Mouse (Mus musculus) embryo, embryonic 10.5 days (tissue): Measurements from ENCODE around the gene B3galnt2.
"Not testable (repeated sequence)": the region's sequence is repeated elsewhere in the genome, so short reads cannot be mapped to it uniquely, and the experiment has no call there.

Experiments
- DNase-seq: peaks from one replicate; pipeline ENCODE4 v3.0.0-alpha.2; 2015; ENCODE audit warnings: low spot score

The B3galnt2 gene

DNA sequence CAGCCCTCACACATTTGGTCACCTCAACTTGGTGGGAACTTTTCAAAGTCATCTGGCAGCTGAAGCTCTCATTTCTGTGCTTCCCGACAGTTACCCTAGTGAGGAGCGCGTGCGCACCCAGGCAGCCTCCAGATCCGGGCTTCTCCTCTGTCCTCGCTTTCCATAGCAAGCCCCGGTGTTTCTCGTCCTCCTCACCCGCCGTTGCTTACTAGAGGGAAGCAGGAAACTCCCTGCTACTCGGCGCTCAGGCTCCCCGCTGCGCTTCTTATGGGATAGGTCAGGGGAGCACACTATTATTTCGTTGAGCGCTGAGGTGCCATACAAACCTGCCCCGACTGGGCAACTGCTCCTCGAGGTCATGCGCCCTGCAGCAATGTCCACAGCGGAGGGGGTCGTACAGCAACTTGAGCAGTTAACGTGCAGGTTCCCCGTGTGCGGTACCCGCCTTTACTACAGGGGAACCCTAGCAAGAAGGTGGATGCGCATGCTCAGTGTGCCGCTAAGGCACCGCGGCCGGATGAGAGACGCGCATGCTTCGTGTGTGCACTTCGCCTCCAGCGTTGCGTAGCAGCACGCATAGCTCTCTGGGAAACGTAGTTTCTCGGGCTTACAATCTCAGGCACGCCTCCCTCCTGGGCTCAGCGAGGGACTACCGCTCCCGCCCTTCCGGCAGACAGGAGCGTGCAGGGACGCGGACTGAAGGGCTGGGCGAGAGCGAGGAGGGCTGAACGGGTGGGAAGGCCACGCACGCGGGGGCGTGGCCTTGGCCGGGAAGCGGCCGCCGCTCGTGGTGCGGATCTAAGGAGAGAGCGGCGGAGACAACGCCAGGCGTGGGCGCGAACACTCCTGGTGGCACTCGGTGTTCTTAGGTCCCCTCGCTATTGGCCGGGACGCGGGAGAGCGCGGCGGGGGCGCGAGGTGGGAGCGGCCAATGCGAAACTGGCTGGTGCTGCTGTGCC lies at the start of gene B3galnt2:
Gene B3galnt2 (plus strand): TSS at position 596 of the 959 bp plus-strand sequence.
- peak; percentile 100 for DNase-seq

DNA sequence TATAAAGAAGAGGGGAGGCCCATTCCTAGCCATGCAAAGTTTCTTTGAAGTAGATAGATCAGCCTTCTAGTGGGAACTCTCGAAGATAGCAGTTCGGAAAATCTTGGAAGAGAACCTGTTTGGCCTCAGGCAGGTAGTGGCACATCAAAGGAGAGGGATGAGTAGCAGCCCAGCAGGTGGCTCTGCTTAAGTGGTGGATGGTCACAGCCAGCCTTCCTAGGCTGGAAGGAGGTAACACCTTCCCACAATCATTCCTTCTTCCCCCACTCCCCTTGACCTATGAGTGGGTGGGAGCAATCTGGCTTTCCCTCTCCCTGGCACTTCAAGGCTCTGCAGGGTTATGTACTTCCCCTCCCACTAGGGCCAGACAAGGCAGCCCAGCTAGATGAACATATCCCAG lies 42.9 kb upstream of the B3galnt2 start:
- no peak for DNase-seq

DNA sequence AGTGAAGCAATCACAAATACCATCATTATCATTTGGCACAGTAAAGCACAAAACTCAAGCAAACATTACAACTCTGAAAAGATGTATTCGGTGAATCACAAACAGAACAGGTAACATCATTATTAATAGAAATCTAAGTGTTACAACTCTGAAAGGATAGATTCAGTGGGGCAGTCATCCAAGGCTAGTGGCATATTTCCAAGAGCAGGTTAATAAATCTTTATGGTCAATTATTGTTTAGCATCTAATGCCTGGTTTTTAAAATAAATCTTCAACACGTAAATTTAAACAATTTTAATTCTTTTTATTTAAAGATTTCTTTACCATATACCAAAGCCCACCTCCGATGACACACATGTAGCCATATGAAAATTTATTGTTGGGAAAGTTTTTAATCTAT lies 34.9 kb upstream of the B3galnt2 start:
- no peak for DNase-seq

DNA sequence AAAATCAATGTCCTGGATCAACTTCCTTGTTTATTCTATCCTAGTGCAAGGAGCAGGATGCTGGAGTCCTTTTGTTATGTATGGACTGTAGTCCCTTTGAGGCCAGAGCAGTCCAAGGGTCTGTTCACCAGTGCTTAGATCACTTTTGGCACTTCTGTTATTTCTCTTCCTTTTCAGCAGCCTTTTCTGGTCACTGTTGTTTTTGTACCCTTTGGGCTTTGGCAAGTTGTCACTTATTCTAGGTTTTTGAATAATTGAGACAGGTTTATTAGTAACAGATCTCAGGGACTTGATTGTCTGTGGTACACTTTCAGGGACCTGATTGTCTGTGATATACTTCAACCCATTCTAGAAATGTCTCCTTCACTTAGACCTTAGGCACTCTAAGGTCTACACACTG lies 31.7 kb upstream of the B3galnt2 start:
- DNase-seq = no peak

DNA sequence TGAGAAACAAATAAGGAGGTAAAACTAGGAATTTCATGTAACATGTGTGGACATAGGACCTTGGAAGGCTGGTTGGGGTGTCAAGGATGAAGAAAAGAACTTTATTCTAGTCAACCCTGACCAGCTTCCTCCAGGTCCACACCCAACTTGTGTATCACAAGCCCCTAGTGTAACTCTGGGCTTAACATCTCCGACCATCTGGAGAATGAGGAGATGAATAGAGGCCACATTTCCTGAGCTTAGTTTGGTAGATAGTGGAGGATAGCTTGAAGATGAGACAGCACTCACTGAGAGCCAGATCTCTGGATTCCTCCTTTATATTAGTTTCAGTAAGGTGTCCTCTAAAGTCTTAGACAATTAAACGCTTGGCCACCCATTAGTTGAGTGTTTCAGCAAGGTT lies 24.3 kb upstream of the B3galnt2 start:
- no peak for DNase-seq

DNA sequence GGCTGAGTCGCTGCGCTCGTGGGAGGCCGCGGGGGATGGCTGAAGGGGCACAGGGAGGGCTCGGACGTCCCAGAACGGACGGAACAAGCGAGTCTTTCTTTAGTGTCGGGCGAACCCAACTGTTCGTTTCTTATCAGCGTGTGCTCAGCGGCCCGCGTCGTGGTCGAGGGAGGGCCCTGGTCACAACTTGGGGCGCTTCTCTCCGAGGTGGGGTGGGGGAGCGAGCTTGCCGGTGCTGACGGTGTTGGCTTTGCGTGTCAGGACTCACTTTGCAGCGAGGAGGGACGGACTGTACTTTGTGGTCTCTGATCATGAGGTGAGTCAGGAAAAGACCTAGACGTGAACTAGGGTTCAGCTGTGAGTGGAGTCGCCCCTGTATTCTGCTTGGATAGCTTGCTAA lies 662 bp downstream of the B3galnt2 start:
- DNase-seq = peak; percentile 55

DNA sequence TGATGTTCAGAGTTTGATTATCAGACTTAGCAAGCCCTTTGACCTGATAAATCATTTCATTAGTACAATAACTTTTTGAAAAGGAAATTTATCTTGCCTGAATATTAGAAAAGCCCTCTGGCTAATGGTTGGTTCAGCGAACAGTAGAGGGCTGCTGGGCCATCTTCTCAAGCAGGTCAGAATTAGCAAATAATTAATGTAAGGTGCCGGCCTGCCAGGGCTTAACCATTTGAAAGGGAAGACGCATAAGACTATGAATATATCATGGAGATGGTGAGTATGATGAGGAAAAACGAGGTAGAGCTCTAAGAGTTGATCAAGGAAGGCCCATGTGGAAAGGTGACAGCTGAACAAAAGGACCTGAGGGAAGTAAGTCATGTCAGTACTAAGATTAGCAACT lies 2.4 kb downstream of the B3galnt2 start:
- no peak for DNase-seq

DNA sequence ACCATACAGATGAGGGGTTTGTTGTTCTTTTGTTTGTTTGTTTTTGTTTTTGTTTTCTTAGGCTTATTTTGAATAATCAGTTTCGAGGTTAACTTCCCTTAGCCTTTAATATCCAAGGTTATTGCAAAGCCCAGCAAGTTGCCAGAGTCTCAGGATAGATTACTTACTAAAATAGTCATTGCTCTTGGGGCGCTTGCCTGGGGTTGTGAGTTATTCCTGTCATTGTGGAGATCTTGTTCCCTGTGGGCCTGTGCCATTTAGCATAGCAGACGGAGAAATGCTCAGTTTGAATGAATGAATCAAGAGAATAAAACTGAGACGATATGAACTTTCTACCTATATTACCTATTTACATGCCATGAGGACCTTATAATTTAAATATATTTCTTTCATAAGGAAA lies 5.9 kb downstream of the B3galnt2 start:
- DNase-seq = no peak

DNA sequence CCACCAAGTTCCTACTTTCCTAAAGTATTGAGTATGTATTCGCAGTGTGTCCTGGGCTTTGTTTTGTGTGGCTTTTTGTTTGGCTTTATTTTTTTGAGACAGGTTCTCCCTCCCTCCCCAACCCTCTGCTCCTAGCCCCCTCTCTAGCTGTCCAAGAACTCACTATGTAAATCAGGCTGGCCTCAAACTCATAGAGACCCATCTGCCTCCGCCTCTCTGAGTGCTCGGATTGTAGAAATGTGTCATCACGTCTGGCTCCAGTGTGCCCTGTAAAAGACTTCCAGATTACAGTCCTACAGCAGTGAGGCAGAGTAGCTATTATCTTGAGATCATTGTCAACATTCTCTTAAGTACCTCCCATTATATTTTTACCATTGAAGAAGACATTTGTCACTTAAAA lies 6.8 kb downstream of the B3galnt2 start:
- no peak for DNase-seq

DNA sequence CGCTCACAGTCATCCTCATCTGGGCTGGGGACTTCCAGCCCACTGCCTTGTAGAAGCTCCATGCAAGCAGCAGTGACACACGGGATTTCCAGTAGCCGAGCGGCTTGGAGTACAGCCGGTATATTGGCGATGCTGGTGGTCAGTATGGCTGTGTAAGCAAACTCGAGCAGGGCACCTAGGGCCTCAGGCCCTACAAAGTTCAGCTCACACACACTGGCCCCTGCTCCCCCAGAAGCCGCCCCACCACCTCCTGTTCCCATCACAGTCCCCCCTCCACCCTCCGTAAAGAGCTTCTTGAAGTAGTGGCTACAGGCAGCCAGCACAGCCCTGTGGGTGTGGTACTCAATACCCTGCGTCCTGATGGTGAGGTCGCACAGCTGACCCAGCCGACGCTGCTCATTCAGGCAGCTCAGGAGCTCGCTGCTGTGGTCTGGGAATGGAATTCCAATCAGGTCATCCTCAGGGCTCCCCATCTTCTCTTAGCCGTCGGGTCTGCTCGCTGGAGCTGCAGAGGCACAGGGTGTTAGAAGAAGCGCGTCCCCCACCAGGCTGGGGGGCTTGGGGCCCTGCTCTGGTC lies 11.2 kb downstream of the B3galnt2 start:
- DNase-seq = no peak

DNA sequence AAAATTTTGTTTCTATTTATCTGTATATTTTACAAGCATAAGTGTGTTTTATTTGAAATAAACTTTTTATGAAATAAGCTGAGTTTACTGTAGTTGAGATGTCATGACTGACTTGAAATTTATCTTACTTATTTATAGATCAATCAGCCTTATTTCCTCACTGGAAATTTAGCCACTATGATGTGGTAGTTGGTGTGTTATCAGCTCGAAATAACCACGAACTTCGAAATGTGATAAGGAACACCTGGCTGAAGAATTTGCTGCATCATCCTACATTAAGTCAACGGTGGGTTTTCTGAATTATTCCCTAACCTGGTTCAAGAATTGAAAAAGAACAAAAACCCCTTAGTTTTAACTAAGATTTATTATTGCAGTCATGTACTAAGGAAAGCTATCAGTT lies 11.9 kb downstream of the B3galnt2 start:
- DNase-seq = no peak

DNA sequence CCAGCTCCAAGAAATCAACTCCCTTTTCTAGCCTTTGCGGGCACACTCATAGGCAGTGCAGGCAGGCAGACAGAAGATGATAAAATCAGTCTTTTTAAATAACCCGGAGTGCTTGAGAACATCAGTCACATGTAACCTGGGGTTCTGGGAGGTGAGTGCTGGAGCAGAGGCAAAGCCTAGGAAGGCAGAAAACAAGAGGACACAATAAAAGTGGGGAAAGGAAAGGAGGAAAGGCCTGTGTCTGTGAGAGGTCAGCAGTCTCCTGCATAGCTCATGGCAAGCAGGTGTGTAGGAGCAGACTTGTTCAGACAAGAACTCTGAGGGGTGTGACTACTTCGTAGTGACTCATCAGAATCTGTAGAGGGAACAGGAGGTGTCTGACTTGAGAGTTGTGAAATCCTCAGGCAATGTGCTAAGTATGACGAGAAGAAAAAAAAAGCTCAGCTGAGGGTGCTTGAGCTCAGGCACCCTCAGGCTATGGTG lies 14.4 kb downstream of the B3galnt2 start:
- DNase-seq = peak; percentile 17

DNA sequence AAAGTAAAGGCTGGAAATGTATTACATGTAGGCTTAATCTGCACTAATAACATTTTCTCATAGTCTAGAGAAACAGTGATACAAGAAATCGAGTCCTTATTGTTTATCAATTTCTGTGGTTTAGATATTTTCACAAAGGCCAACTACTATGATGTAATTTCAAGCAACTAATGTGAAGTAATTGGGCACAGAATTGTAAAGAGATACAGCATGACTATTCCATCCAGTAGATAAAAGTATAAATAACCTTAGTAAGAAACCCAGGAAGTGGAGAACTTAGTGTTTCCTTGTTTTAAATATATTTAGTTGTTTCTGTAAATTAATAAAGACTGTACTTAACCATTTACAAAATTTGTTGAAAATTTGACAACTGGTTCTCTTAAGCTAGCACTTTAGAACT lies 15.5 kb downstream of the B3galnt2 start:
- DNase-seq = no peak

DNA sequence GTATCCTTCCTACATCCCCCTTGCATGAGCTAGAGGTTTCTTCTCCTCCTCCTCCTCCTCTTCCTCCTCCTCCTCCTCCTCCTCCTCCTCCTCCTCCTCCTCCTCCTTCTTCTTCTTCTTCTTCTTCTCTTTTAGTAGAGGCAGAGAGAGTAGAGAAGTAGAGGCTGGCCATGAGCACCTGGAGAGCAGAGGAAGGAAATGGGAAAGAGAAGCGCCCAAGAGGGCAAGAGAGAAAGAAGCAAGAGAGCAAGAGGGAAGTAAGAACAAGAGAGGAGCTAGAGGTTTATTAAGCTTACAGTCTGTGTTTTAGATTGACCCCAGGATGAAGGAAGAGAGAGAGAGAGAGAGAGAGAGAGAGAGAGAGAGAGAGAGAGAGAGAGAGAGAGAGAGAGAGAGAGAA lies 27.6 kb downstream of the B3galnt2 start:
- DNase-seq = not testable (repeated sequence)

DNA sequence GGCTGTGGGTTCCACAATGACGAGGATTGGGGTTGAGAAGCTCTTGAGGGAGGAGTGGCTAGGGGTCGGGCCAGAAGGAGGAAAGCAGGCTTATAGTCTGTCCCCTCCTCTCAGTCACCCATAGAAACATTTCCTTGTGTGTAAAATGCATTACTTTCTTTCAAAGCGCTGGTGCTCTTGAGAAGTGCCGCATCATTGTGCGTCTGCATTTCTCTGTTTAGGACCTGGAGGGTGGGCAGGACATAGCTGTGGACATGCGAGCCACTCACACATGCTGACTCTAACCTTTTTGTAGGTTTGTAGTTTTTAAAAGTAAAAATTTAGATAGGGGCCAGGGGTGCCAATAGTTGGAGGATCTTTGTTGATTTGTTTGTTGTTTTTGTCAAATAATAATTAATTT lies 29.3 kb downstream of the B3galnt2 start:
- DNase-seq = no peak

DNA sequence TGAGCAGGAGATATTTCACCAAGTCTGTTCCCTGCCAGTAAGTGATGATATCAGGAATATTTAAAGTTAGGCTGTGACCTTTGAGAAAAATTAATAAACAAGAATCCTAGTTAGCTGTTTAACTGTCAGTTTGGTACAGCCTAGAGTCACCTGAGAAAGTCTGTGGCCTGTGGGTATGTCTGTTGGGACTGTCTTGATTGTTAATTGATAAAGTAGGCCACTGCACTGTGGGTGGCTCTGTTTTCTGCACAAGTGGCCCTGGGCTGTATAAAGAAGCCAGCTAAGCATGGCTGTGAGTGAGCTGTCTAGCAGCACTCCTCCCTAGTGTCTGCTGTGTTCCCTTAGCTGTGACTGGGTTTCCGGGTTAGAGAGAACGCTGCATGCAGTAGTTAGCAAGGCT lies 34.9 kb downstream of the B3galnt2 start:
- no peak for DNase-seq

DNA sequence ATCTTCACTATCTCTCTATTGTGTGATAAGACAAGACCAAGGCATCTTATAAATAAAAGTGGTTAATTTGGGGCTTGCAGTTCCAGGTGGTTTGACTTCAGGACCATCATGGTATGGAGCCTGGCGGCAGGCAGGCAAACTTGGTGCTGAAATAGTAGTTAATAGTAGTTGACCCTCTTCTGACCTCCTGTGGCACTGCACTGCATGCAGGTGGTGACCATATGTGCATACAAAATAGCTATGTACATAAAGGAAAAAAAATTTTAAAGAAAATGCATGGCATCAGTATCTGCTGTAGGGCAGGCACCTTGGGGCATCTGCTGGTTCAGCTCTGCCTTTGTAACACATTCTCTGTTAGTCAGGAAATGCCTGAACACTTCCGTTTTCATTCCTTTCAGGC lies 36.1 kb downstream of the B3galnt2 start:
- peak; percentile 41 for DNase-seq

DNA sequence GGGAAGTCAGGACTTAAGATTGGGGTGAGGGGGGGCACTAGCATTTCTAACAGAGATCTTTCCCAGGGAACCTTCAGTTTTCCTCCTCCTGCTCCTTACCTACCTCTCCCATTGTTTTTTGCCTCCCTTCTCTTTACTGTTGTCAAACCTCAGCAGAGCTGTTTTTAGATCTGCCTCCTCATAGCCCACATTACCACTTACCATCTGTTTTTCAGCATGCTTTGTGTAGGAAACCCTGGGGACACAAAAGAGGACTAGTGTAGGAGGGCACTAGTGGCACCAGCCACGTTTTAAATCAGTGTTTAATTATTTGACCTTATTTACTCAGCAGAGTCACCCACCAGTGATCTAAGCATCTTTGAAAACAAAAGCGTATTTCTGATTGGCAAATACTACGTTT lies 38.8 kb downstream of the B3galnt2 start:
- no peak for DNase-seq

DNA sequence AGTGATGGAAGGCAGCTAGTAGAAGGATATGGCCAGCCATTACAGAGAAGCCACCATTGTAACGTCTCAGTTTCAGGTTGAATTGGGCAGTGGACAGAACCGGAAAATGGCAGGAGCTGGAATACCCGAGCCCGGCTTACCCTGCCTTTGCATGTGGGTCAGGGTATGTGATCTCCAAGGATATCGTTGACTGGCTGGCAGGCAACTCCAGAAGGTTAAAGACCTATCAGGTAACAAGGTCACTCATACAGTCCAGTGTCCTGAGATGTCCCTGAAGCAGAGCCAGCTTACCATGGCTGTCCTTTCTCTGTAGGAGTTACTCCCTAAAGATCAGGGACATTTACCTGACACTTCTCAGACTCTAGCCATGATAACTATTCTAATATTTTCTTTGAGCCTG lies 40.8 kb downstream of the B3galnt2 start:
- no peak for DNase-seq

DNA sequence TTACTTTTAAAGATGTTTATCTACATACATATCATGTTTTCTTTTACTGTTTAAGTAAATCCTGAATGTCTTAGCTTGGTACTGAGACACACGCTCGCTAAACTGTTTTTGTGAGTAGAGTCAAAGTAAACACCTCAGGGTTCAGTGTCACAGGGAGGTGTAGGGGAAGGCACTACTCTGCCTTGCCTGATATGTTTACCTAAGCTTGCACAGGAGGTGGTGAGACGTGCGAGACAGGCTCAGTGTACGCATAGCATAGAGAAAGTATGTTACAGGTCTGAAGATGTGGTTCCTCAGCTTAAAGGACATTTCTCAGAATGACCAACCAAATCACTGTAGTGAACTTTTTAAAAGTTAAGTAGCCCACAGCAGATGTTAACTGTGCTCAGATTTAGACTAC lies 43.2 kb downstream of the B3galnt2 start:
- no peak for DNase-seq

DNA sequence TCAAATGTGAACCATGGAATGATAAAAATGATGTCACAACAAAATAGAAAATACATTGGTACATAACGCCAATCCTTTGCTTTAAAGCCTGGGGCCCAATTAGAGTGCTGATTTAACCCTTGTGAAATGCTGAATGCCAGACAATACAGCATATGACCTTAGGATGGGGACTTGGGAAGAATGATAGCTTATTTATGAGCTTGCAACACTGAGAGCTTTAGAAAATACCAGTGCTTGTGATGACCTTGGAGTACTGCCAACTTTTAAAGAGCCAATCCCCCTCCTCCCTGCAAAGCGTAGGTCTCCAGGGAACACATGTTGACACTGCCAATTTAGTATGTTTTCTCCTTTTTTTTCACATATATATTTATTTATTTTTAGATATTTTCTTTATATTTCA lies 48.4 kb downstream of the B3galnt2 start:
- DNase-seq = no peak

DNA sequence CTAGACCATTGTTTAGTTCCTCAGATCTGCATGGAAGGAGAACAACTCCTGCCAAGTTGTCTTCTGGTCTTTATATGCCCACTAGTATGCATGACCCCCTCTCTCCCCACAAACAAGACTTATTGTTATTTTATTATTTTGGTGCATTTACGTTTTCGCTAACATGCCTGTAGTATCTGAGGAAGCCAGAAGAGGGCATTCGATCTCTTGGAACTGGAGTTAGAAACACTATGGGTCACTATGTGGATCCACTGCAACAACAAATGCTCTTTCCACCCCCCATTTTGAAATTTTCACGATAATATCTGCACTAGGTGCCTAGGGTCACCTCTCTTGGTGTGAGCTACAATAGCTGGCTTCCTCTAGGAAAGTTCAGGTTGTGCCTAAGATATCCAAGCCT lies 49.8 kb downstream of the B3galnt2 start:
- no peak for DNase-seq

DNA sequence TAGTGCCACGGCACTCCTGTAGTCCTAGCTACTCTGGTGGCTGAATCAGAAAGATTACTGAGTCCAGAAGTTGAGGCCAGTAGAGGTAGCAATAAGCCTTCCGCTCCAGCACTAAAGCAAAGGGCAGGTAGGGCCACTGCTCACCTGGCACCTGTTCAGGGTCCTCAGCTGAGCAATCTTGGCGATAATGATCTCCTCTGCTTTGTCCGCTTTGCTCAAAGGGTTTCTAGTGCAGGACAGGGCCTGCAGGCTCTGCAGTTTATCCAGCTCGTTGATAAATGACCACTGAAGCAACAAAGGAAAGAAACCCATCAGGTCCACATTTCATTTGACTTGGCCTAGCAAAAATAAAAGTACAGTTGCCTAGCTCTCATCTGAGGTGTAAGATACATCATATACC lies 50.7 kb downstream of the B3galnt2 start:
- DNase-seq = no peak

DNA sequence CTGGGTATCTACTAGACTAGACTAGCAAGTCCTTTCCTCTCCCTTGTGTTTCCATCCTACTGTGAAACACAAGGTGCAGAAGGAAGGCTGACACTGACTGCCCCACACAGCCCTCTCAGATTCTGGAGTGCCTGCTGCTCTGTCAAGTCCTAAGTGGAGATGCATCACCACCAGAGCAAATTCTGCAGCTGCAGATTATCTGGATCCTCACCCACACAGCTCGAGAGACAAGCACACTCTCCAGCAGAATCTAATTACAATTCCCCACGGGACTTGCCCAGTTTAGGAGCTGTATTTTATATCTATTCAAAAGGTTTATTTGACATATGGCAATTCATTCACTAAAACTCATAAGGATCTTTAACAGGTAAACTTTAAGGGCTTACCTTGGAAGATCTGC lies 51.8 kb downstream of the B3galnt2 start:
- no peak for DNase-seq
